Mouse (Mus musculus): ENCODE results near the gene Lrfn2. TPM values are rescaled to one million over a fixed set of nuclear protein-coding genes. Genes with fewer than 3 reads are reported as not detected.
A peak's percentile ranks its signal among the peaks of the same experiment; 100 is the strongest.

Gene Lrfn2
- polyA plus RNA-seq, 1 experiment from 2014 or later, result 1.2 TPM

- H3K36me3 ChIP-seq (replicated peaks), result no peaks in the 10 kb centered on the region
- H3K4me3 ChIP-seq, result no peak overlapping the region
- DNase-seq (ENCODE audit: extremely low spot score, low spot score), result no peak
- WGBS, result 55% methylated on average over 5 of the region's 5 CpGs
- H3K9me3 ChIP-seq, result no peaks in the 10 kb centered on the region
- peaks cover 32% of the 10 kb centered on the region for H3K4me1 ChIP-seq
- H3K27ac ChIP-seq, result no peak overlapping the region
- peaks cover 28% of the 10 kb centered on the region for H3K27me3 ChIP-seq (ENCODE audit: poor library complexity, severe bottlenecking)
These were observed 4.4 kb downstream of the Lrfn2 start for GRCm38 (mm10) chr17:48936445-48937141.

DNA sequence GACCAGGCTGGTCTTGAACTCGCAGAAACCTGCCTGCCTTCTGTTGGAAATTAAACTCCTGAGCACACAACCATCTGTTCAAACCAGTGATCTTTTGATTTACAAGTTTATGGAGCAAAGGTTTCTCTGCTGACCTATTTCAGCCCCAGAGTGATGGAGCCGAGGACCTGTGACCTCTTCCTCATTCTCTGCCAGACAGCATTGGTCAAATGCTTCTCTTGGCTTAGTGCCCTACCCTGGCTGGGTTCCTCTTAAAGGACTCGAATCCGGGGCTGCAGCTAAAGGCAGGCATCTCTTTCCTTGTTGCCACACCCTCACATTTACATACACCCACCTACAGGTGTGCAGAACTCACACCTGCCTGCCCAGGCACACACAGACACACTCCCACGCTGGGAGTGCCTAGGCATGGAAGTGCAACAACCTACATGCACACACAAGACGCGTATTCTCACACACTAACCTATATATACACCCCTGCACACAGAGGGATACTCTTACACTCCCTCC is 6.6 kb downstream of the Lrfn2 start:
- DNase-seq (ENCODE audit: extremely low spot score, low spot score), result no peak
- Histone ChIP-seq H3K36me3 (replicated peaks) (no peaks in the 10 kb centered on the region), H3K9me3 (no peaks in the 10 kb centered on the region), H3K27me3 (ENCODE audit: poor library complexity, severe bottlenecking) (peaks cover 10% of the 10 kb centered on the region), H3K4me1 (peaks cover 13% of the 10 kb centered on the region), H3K27ac (no peak overlapping the region), H3K4me3 (no peak overlapping the region)
- 88% methylated on average over 7 of the region's 7 CpGs for WGBS

DNA sequence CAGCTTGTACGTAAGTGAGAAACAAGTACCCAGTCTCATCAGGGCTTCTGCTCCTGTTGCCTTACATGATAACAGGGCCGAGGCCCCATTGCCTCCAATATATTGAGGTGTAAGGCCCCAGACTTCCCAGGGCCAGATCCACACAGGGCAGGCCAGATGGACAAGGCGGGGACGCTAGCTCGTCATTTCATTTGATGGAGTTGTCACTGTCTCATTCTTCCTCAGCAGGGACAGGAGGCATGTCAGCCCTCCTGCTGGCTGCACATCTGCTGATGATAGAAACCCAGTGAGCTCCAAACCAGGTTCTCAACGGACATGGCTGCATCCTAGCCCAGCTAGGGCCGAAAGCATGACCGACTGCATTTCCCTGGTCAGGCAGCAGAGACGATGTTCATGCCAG is 14.1 kb downstream of the Lrfn2 start:
- Histone ChIP-seq H3K9me3 (no peaks in the 10 kb centered on the region), H3K27ac (no peak overlapping the region), H3K36me3 (replicated peaks) (no peaks in the 10 kb centered on the region), H3K4me3 (no peak overlapping the region), H3K27me3 (ENCODE audit: poor library complexity, severe bottlenecking) (no peaks in the 10 kb centered on the region), H3K4me1 (peaks cover 8% of the 10 kb centered on the region; the same call in 1 of the 2 replicates)
- DNase-seq (ENCODE audit: extremely low spot score, low spot score), result no peak
- 91% methylated on average over 9 of the region's 9 CpGs for WGBS

- H3K4me3 ChIP-seq, result no peak overlapping the region
- no peaks in the 10 kb centered on the region for H3K27me3 ChIP-seq (ENCODE audit: poor library complexity, severe bottlenecking)
- no peaks in the 10 kb centered on the region for H3K9me3 ChIP-seq
- no peak for DNase-seq (ENCODE audit: extremely low spot score, low spot score)
- H3K4me1 ChIP-seq, result peaks cover 8% of the 10 kb centered on the region; the same call in 1 of the 2 replicates
- WGBS, result 70% methylated on average over 3 of the region's 3 CpGs
- H3K36me3 ChIP-seq (replicated peaks), result no peaks in the 10 kb centered on the region
- no peak overlapping the region for H3K27ac ChIP-seq
These were observed 14.6 kb downstream of the Lrfn2 start for GRCm38 (mm10) chr17:48946765-48947164.

GRCm38 (mm10) chr17:48951250-48951649 is 19.1 kb downstream of the Lrfn2 start:
- Histone ChIP-seq H3K36me3 (replicated peaks) (no peaks in the 10 kb centered on the region), H3K9me3 (no peaks in the 10 kb centered on the region), H3K27me3 (ENCODE audit: poor library complexity, severe bottlenecking) (no peaks in the 10 kb centered on the region), H3K4me1 (peaks cover 8% of the 10 kb centered on the region; the same call in 1 of the 2 replicates), H3K27ac (no peak overlapping the region), H3K4me3 (no peak overlapping the region)
- WGBS, result 98% methylated on average over 1 of the region's 1 CpGs
- no peak for DNase-seq (ENCODE audit: extremely low spot score, low spot score)

DNA sequence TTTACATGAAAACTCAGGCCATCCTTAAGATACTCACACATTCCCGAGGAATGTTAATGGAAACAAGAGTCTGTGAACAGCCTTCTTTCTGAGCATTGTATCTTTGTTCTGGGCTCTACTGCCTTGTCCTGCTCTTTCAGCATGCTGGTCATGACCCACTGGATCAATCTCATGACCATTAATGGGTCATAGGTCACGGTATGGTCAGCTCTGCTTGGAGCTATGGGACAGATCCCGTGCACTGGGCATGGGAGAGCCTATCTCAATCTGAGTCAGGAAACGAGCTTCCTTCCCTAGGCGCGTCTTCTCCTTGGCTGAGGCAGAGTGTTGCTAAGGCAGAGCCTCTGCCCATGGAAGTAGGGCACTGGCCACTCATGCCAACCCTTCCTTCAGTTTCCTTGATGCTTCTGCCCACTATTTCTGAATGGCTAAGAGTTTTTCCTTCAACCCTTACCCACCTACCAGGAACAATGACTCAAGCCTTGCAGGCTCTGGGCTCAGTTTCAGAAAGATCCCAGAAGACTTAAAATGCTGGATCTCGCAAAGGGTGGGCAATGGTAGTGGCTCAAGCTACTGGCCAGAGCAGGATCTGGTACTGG is 24.0 kb downstream of the Lrfn2 start:
- WGBS, result 86% methylated on average over 7 of the region's 7 CpGs
- peaks cover 17% of the 10 kb centered on the region for H3K4me1 ChIP-seq
- no peaks in the 10 kb centered on the region for H3K36me3 ChIP-seq (replicated peaks)
- no peak overlapping the region for H3K4me3 ChIP-seq
- no peaks in the 10 kb centered on the region for H3K9me3 ChIP-seq
- no peak overlapping the region for H3K27ac ChIP-seq
- no peaks in the 10 kb centered on the region for H3K27me3 ChIP-seq (ENCODE audit: poor library complexity, severe bottlenecking)
- no peak for DNase-seq (ENCODE audit: extremely low spot score, low spot score)

DNA sequence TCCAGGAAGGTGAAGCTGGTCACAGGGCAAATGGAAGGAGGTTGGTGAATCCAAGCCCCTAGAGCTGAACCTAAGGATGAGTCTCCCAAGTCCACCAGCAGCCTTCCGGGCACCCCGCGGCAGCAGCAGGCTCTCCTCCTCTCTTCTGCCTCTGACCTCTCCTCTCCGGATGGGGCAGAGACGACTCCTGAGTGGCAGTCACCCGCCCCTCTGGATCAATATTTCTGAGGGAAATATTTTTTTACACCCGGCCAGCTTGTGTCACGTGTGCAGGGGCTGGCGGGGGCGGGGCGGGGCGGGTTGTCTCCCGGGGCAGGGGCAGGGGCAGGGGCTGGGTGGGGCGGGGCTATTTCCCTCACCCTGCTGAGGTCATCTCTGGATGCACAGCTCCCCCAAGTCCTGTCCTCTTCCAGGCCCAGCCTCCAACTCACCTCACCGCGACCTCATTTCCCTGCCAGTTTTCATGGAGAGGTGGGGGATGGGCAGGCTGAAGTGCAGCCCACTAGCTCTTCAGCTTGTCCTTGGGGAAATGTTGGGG is 28.1 kb downstream of the Lrfn2 start:
- peak overlapping the region; percentile 72 for H3K27ac ChIP-seq
- peaks cover 17% of the 10 kb centered on the region for H3K4me1 ChIP-seq
- H3K27me3 ChIP-seq (ENCODE audit: poor library complexity, severe bottlenecking), result no peaks in the 10 kb centered on the region
- peak; percentile 57 for DNase-seq (ENCODE audit: extremely low spot score, low spot score)
- WGBS, result 6% methylated on average over 16 of the region's 16 CpGs
- H3K9me3 ChIP-seq, result no peaks in the 10 kb centered on the region
- H3K36me3 ChIP-seq (replicated peaks), result no peaks in the 10 kb centered on the region
- H3K4me3 ChIP-seq, result peak overlapping the region; percentile 39

- Histone ChIP-seq H3K4me1 (peaks cover 17% of the 10 kb centered on the region), H3K36me3 (replicated peaks) (no peaks in the 10 kb centered on the region), H3K27ac (no peak overlapping the region), H3K9me3 (no peaks in the 10 kb centered on the region), H3K27me3 (ENCODE audit: poor library complexity, severe bottlenecking) (no peaks in the 10 kb centered on the region), H3K4me3 (no peak overlapping the region)
- 66% methylated on average over 3 of the region's 3 CpGs for WGBS
- no peak for DNase-seq (ENCODE audit: extremely low spot score, low spot score)
These were observed 30.5 kb downstream of the Lrfn2 start for GRCm38 (mm10) chr17:48962646-48963045.

- Histone ChIP-seq H3K4me1 (peaks cover 17% of the 10 kb centered on the region), H3K27ac (no peak overlapping the region), H3K9me3 (no peaks in the 10 kb centered on the region), H3K36me3 (replicated peaks) (no peaks in the 10 kb centered on the region), H3K4me3 (no peak overlapping the region), H3K27me3 (ENCODE audit: poor library complexity, severe bottlenecking) (no peaks in the 10 kb centered on the region)
- DNase-seq (ENCODE audit: extremely low spot score, low spot score), result no peak
- WGBS, result 86% methylated on average over 9 of the region's 9 CpGs
These were observed 31.6 kb downstream of the Lrfn2 start for GRCm38 (mm10) chr17:48963740-48964139.

DNA sequence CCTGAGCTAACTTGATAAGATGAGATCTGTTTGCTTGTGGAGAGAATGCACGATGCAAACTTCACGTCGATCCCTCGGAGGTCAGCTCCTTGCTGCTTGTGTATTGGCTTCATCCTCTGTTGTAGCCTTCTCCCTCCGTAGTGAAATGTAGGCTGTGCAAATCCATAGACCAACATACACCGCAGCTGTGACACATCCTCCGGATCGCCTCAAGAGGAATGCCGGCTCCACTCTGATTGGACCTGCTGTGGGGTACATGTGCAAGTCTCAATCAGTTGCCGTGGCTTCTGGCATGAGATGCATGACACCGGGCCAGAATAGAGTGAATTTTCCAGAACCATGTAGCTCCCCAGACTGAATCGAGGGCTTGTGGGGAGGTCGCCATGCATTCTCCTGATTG is 36.1 kb downstream of the Lrfn2 start:
- DNase-seq (ENCODE audit: extremely low spot score, low spot score), result no peak
- no peaks in the 10 kb centered on the region for H3K9me3 ChIP-seq
- peaks cover 35% of the 10 kb centered on the region for H3K4me1 ChIP-seq
- H3K27me3 ChIP-seq (ENCODE audit: poor library complexity, severe bottlenecking), result peaks cover 13% of the 10 kb centered on the region
- H3K27ac ChIP-seq, result no peak overlapping the region
- no peaks in the 10 kb centered on the region for H3K36me3 ChIP-seq (replicated peaks)
- no peak overlapping the region for H3K4me3 ChIP-seq
- WGBS, result 94% methylated on average over 13 of the region's 13 CpGs

GRCm38 (mm10) chr17:48971296-48971695 is 39.1 kb downstream of the Lrfn2 start:
- Histone ChIP-seq H3K4me3 (no peak overlapping the region; the same call in 1 of the 2 replicates), H3K36me3 (replicated peaks) (no peaks in the 10 kb centered on the region), H3K27ac (peak overlapping the region; percentile 76), H3K27me3 (ENCODE audit: poor library complexity, severe bottlenecking) (peaks cover 13% of the 10 kb centered on the region), H3K4me1 (peaks cover 65% of the 10 kb centered on the region), H3K9me3 (no peaks in the 10 kb centered on the region)
- no peak for DNase-seq (ENCODE audit: extremely low spot score, low spot score)
- 65% methylated on average over 10 of the region's 10 CpGs for WGBS

DNA sequence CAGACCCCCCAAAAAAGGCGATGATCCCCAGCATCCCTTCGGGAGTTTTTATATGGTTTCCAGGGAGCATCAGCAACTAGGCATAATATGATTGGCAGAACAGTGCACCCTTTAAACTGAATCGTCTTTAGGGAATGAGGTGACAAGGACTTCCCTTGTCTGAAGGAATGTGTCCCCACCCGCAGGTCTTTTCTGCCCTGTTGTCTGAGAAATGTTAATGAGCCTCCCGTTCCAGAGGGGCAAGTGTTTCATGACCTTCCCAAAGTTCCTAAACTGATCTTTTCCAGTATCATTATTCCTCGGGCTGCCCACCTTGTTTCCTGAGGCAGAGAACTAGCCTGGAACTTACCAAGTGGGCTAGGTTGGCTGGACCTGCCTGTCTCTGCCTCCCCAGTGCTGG is 40.7 kb downstream of the Lrfn2 start:
- Histone ChIP-seq H3K27ac (0 out of 2 replicates have a peak overlapping the region, but pooled peaks have one; percentile 40), H3K36me3 (replicated peaks) (no peaks in the 10 kb centered on the region), H3K9me3 (no peaks in the 10 kb centered on the region), H3K27me3 (ENCODE audit: poor library complexity, severe bottlenecking) (peaks cover 13% of the 10 kb centered on the region), H3K4me1 (peaks cover 81% of the 10 kb centered on the region), H3K4me3 (no peak overlapping the region)
- no peak for DNase-seq (ENCODE audit: extremely low spot score, low spot score)
- 21% methylated on average over 6 of the region's 6 CpGs for WGBS

GRCm38 (mm10) chr17:48973394-48973793 is 41.2 kb downstream of the Lrfn2 start:
- Histone ChIP-seq H3K4me1 (peaks cover 86% of the 10 kb centered on the region), H3K27me3 (ENCODE audit: poor library complexity, severe bottlenecking) (peaks cover 13% of the 10 kb centered on the region), H3K36me3 (replicated peaks) (no peaks in the 10 kb centered on the region), H3K27ac (0 out of 2 replicates have a peak overlapping the region, but pooled peaks have one; percentile 40), H3K4me3 (no peak overlapping the region), H3K9me3 (no peaks in the 10 kb centered on the region)
- DNase-seq (ENCODE audit: extremely low spot score, low spot score), result no peak
- WGBS, result 7% methylated on average over 3 of the region's 3 CpGs

Measured in forebrain, embryonic 10.5 days (tissue).